Mouse (Mus musculus) embryonic facial prominence, embryonic 14.5 days (tissue): ENCODE results near the gene Gm20388. TPM values are rescaled to one million over a fixed set of nuclear protein-coding genes. Genes with fewer than 3 reads are reported as not detected.

Experiments used
- ATAC-seq: fragments of 200-750 bp; cut with Nextera tagmentation; 2 replicates; pipeline ENCODE4 v1.8.0; 2017; ENCODE audit warnings: low read depth, moderate number of reproducible peaks, moderate TSS enrichment
- DNase-seq: peaks from one replicate; pipeline ENCODE4 v3.0.0-alpha.2; 2015; ENCODE audit warnings: low spot score
- H3K27ac ChIP-seq: fragments of 300-500 bp; sonication (generic); replicated peaks from 2 replicates; pipeline ENCODE4 v1.5.1; 2014; ENCODE audit warnings: low read depth, mild to moderate bottlenecking, low read length, moderate library complexity
- H3K27me3 ChIP-seq: fragments of 300-500 bp; sonication (generic); replicated peaks from 2 replicates; pipeline ENCODE4 v1.6.1; 2014; ENCODE audit warnings: low read length; ENCODE audit not compliant: control insufficient read depth, insufficient read depth
- H3K36me3 ChIP-seq: fragments of 300-500 bp; sonication (generic); 2 replicates; pipeline ENCODE4 v1.6.1; 2014; ENCODE audit warnings: low read length, mixed read lengths; ENCODE audit not compliant: control insufficient read depth, insufficient read depth
- H3K4me1 ChIP-seq: fragments of 300-500 bp; sonication (generic); 2 replicates; pipeline ENCODE4 v1.6.1; 2014; ENCODE audit warnings: antibody characterized with exemption, low read length; ENCODE audit not compliant: control insufficient read depth, insufficient read depth
- H3K4me2 ChIP-seq: fragments of 300-500 bp; sonication (generic); 2 replicates; pipeline ENCODE4 v1.6.1; 2014; ENCODE audit warnings: low read depth, mild to moderate bottlenecking, low read length, moderate library complexity, mixed read lengths
- H3K4me3 ChIP-seq: fragments of 300-500 bp; sonication (generic); 2 replicates; pipeline ENCODE4 v1.5.1; 2014; ENCODE audit warnings: low read depth, mild to moderate bottlenecking, low read length
- H3K9ac ChIP-seq: fragments of 300-500 bp; sonication (generic); 2 replicates; pipeline ENCODE4 v1.6.1; 2014; ENCODE audit warnings: low read depth, mild to moderate bottlenecking, low read length, moderate library complexity, mixed read lengths
- H3K9me3 ChIP-seq: fragments of 300-500 bp; sonication (generic); 2 replicates; pipeline ENCODE4 v1.6.1; 2016; ENCODE audit warnings: low read length; ENCODE audit not compliant: control insufficient read depth
- WGBS: fragments of 180-500 bp; shearing (Covaris S2); extraction: QIAGEN DNeasy Blood & Tissue Kit; methylation state at CpG from one replicate; pipeline ENCODE4 v1.1.7; 2014; 5-methylcytosine and 5-hydroxymethylcytosine counted together
- polyA plus RNA-seq: library from polyadenylated mRNA; unstranded; fragments of >200 nt; fragmentation: Nextera tagmentation; extraction: Ambion mirVana; gene quantifications from 2 replicates; pipeline ENCODE4 v1.2.1, GENCODE M21; 2014

Gene Gm20388
- polyA plus RNA-seq, 1 experiment from 2014 or later, result not detected

GRCm38 (mm10) chr8:120912463-120912862 lies 1001.8 kb downstream of the Gm20388 start:
- H3K4me3 ChIP-seq, result no peak overlapping the region
- no peak for ATAC-seq
- no peak for DNase-seq
- H3K27ac ChIP-seq, result no peak overlapping the region
- no peaks in the 10 kb centered on the region for H3K27me3 ChIP-seq
- no peaks in the 10 kb centered on the region for H3K36me3 ChIP-seq
- no peak overlapping the region for H3K9ac ChIP-seq
- 0 out of 2 replicates have a peak, but pooled peaks cover 4% of the 10 kb centered on the region for H3K4me1 ChIP-seq
- H3K9me3 ChIP-seq, result no peaks in the 10 kb centered on the region
- no peak overlapping the region for H3K4me2 ChIP-seq
- 22% methylated on average over 6 of the region's 6 CpGs for WGBS

- Histone ChIP-seq H3K36me3 (no peaks in the 10 kb centered on the region), H3K9ac (no peak overlapping the region), H3K9me3 (no peaks in the 10 kb centered on the region), H3K4me1 (0 out of 2 replicates have a peak, but pooled peaks cover under 1% of the 10 kb centered on the region), H3K27ac (no peak overlapping the region), H3K4me3 (no peak overlapping the region), H3K4me2 (no peak overlapping the region), H3K27me3 (no peaks in the 10 kb centered on the region)
- 52% methylated on average over 14 of the region's 14 CpGs for WGBS
- ATAC-seq, result no peak
- no peak for DNase-seq
Measured at GRCm38 (mm10) chr8:120916831-120917435, 1006.3 kb downstream of the Gm20388 start.

GRCm38 (mm10) chr8:120920527-120920926 lies 1009.9 kb downstream of the Gm20388 start:
- WGBS, result 92% methylated on average over 4 of the region's 4 CpGs
- no peaks in the 10 kb centered on the region for H3K27me3 ChIP-seq
- H3K27ac ChIP-seq, result no peak overlapping the region
- no peaks in the 10 kb centered on the region for H3K4me1 ChIP-seq
- H3K36me3 ChIP-seq, result no peaks in the 10 kb centered on the region
- no peak for ATAC-seq
- no peak overlapping the region for H3K4me3 ChIP-seq
- no peak overlapping the region for H3K4me2 ChIP-seq
- H3K9me3 ChIP-seq, result no peaks in the 10 kb centered on the region
- H3K9ac ChIP-seq, result no peak overlapping the region
- DNase-seq, result no peak

- H3K27ac ChIP-seq, result no peak overlapping the region
- no peak for DNase-seq
- H3K4me2 ChIP-seq, result no peak overlapping the region
- H3K36me3 ChIP-seq, result no peaks in the 10 kb centered on the region
- H3K27me3 ChIP-seq, result no peaks in the 10 kb centered on the region
- H3K9me3 ChIP-seq, result no peaks in the 10 kb centered on the region
- WGBS, result 83% methylated on average over 9 of the region's 9 CpGs
- no peak overlapping the region for H3K4me3 ChIP-seq
- no peak overlapping the region for H3K9ac ChIP-seq
- ATAC-seq, result no peak
- H3K4me1 ChIP-seq, result no peaks in the 10 kb centered on the region
Measured at GRCm38 (mm10) chr8:120926201-120926600, 1015.6 kb downstream of the Gm20388 start.

- no peak for DNase-seq
- no peak overlapping the region for H3K4me2 ChIP-seq
- 75% methylated on average over 6 of the region's 6 CpGs for WGBS
Measured at GRCm38 (mm10) chr8:120928082-120928481, 1017.4 kb downstream of the Gm20388 start.

GRCm38 (mm10) chr8:120934596-120934995 lies 1024.0 kb downstream of the Gm20388 start:
- ATAC-seq (no peak), DNase-seq (no peak)
- H3K27me3 ChIP-seq, result peaks cover 27% of the 10 kb centered on the region
- no peaks in the 10 kb centered on the region for H3K9me3 ChIP-seq
- H3K4me3 ChIP-seq, result no peak overlapping the region
- no peak overlapping the region for H3K27ac ChIP-seq
- H3K36me3 ChIP-seq, result no peaks in the 10 kb centered on the region
- no peak overlapping the region for H3K4me2 ChIP-seq
- no peaks in the 10 kb centered on the region for H3K4me1 ChIP-seq
- 91% methylated on average over 9 of the region's 9 CpGs for WGBS
- H3K9ac ChIP-seq, result no peak overlapping the region

More at GRCm38 (mm10) chr8:120928082-120928481, 1017.4 kb downstream of the Gm20388 start:
- no peaks in the 10 kb centered on the region for H3K4me1 ChIP-seq
- no peak for ATAC-seq
- no peak overlapping the region for H3K9ac ChIP-seq
- no peak overlapping the region for H3K4me3 ChIP-seq
- H3K27me3 ChIP-seq, result no peaks in the 10 kb centered on the region
- H3K9me3 ChIP-seq, result no peaks in the 10 kb centered on the region
- no peak overlapping the region for H3K27ac ChIP-seq
- H3K36me3 ChIP-seq, result no peaks in the 10 kb centered on the region

- Histone ChIP-seq H3K4me2 (no peak overlapping the region), H3K9me3 (no peaks in the 10 kb centered on the region), H3K9ac (no peak overlapping the region), H3K4me1 (no peaks in the 10 kb centered on the region), H3K36me3 (no peaks in the 10 kb centered on the region), H3K4me3 (no peak overlapping the region), H3K27ac (no peak overlapping the region), H3K27me3 (peaks cover 33% of the 10 kb centered on the region)
- ATAC-seq, result no peak
- 47% methylated on average over 5 of the region's 10 CpGs for WGBS
- DNase-seq, result no peak
Measured at GRCm38 (mm10) chr8:120936685-120937084, 1026.0 kb downstream of the Gm20388 start.

GRCm38 (mm10) chr8:120937474-120937873 lies 1026.8 kb downstream of the Gm20388 start:
- Histone ChIP-seq H3K4me2 (no peak overlapping the region), H3K9ac (no peak overlapping the region), H3K4me3 (no peak overlapping the region), H3K27ac (no peak overlapping the region), H3K36me3 (no peaks in the 10 kb centered on the region), H3K9me3 (no peaks in the 10 kb centered on the region), H3K4me1 (no peaks in the 10 kb centered on the region), H3K27me3 (peaks cover 33% of the 10 kb centered on the region)
- DNase-seq (no peak), ATAC-seq (no peak)
- WGBS, result 38% methylated on average over 9 of the region's 9 CpGs

GRCm38 (mm10) chr8:120940287-120940686 lies 1029.6 kb downstream of the Gm20388 start:
- H3K4me3 ChIP-seq, result no peak overlapping the region
- H3K27ac ChIP-seq, result no peak overlapping the region
- H3K9ac ChIP-seq, result no peak overlapping the region
- H3K9me3 ChIP-seq, result no peaks in the 10 kb centered on the region
- peaks cover 31% of the 10 kb centered on the region for H3K27me3 ChIP-seq
- no peaks in the 10 kb centered on the region for H3K4me1 ChIP-seq
- no peak overlapping the region for H3K4me2 ChIP-seq
- DNase-seq, result no peak
- H3K36me3 ChIP-seq, result no peaks in the 10 kb centered on the region
- 34% methylated on average over 12 of the region's 12 CpGs for WGBS
- no peak for ATAC-seq
